Mouse (Mus musculus): ENCODE data around the gene Akap6.

Akap6 gene

GRCm38 (mm10) chr12:53168189-53169003 is 469.2 kb downstream of the Akap6 start:
- DNase-seq, result no peak

GRCm38 (mm10) chr12:53191435-53191834 is 492.3 kb downstream of the Akap6 start:
- DNase-seq, result no peak

- no peak for DNase-seq
Measured at GRCm38 (mm10) chr12:53193664-53194063, 494.5 kb downstream of the Akap6 start.

Data from cerebellum, postnatal 36 days (tissue).